Mouse (Mus musculus) E14TG2a.4 (cell line): ENCODE data around the gene Ddt.

Source experiments
- CTCF ChIP-seq: conservative IDR thresholded peaks from 2 replicates; pipeline ENCODE4 v1.5.1; 2014; ENCODE audit warnings: low read length
- NANOG ChIP-seq: IDR thresholded peaks from 2 replicates; pipeline ENCODE4 v1.6.1; 2014; ENCODE audit warnings: borderline replicate concordance, low read length, mixed read lengths

DNA sequence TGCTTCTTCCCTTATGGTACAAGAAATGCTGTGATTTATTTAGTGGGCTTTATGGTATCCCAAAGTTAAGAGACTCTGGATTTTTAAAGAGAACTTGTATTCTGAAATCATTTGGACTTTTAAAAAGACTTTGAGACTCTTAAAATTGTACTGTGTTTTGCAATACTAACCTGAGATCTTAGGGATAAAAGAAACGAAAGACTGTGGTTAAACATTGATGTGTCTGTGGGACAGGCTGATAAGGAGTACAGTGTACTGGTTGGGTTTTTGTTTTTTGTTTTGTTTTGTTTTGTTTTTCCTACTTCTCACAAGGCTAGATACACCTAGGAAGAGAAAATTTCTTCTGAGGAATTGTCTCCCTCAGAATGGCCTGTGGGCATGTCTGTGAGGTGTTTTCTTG, 12.2 kb upstream of the Ddt start:
- TF ChIP-seq CTCF (no peak), NANOG (no peak)
